Mouse (Mus musculus) gastrocnemius, postnatal 10 days (tissue): ENCODE results near the gene Ttc3. TPM values are rescaled to one million over a fixed set of nuclear protein-coding genes. Genes with fewer than 3 reads are reported as not detected.
"Not testable (repeated sequence)": the region's sequence is repeated elsewhere in the genome, so short reads cannot be mapped to it uniquely, and the experiment has no call there.

Experiments used
- DNase-seq: peaks from one replicate; pipeline ENCODE4 v3.0.0; 2021; ENCODE audit warnings: mixed read lengths
- long read RNA-seq, 2 experiments: library from polyadenylated mRNA; stranded (forward); transcript quantifications; one replicate each; pipeline ENCODE4 v2.0.0; 2021
- total RNA-seq, 2 experiments: library from RNA; stranded (reverse); gene quantifications; 2 replicates each; pipeline ENCODE4 v1.2.3; 2021

The Ttc3 gene
- total RNA-seq, result 100 to 1,000 TPM; 103 to 128 TPM
- long read RNA-seq, experiment 1, partial matches to known transcripts, result 14 of 41 reads
- long read RNA-seq, experiment 1, other reads (novel, unspliced or antisense), result 27 of 41 reads
- long read RNA-seq, experiment 2, full-length matches to known transcripts, result 1 of 30 reads
- long read RNA-seq, experiment 2, partial matches to known transcripts, result 6 of 30 reads
- long read RNA-seq, experiment 2, other reads (novel, unspliced or antisense), result 23 of 30 reads

- peak; percentile 96 for DNase-seq
Observed at GRCm38 (mm10) chr16:94370173-94370914, at the start of gene Ttc3. Gene Ttc3, plus strand, starts transcription at chr16:94370618.

- DNase-seq, result no peak
Observed at GRCm38 (mm10) chr16:94323681-94324080, 46.7 kb upstream of the Ttc3 start.

GRCm38 (mm10) chr16:94326008-94326407 lies 44.4 kb upstream of the Ttc3 start:
- no peak for DNase-seq

- DNase-seq, result peak; percentile 57
Observed at GRCm38 (mm10) chr16:94327781-94328711, 42.4 kb upstream of the Ttc3 start, which contains the start of gene Ripply3. Gene Ripply3, plus strand, starts transcription at chr16:94328420.

- no peak for DNase-seq
Observed at GRCm38 (mm10) chr16:94328881-94329867, 41.2 kb upstream of the Ttc3 start.

- no peak for DNase-seq
Observed at GRCm38 (mm10) chr16:94330429-94330828, 40.0 kb upstream of the Ttc3 start.

- no peak for DNase-seq
Observed at GRCm38 (mm10) chr16:94331233-94331885, 39.1 kb upstream of the Ttc3 start.

GRCm38 (mm10) chr16:94331886-94332252 lies 38.5 kb upstream of the Ttc3 start:
- peak; percentile 68 for DNase-seq

GRCm38 (mm10) chr16:94335656-94336055 lies 34.8 kb upstream of the Ttc3 start:
- no peak for DNase-seq

GRCm38 (mm10) chr16:94339164-94340160 lies 31.0 kb upstream of the Ttc3 start:
- not testable (repeated sequence) for DNase-seq

GRCm38 (mm10) chr16:94345733-94346132 lies 24.7 kb upstream of the Ttc3 start:
- DNase-seq, result no peak

GRCm38 (mm10) chr16:94347080-94347731 lies 23.2 kb upstream of the Ttc3 start:
- no peak for DNase-seq

GRCm38 (mm10) chr16:94348779-94349178 lies 21.6 kb upstream of the Ttc3 start:
- DNase-seq, result no peak

- no peak for DNase-seq
Observed at GRCm38 (mm10) chr16:94349588-94350286, 20.7 kb upstream of the Ttc3 start.

- no peak for DNase-seq
Observed at GRCm38 (mm10) chr16:94350287-94350677, 20.1 kb upstream of the Ttc3 start.

GRCm38 (mm10) chr16:94354450-94354849 lies 16.0 kb upstream of the Ttc3 start:
- DNase-seq, result no peak

GRCm38 (mm10) chr16:94356046-94356445 lies 14.4 kb upstream of the Ttc3 start:
- DNase-seq, result no peak

- DNase-seq, result no peak
Observed at GRCm38 (mm10) chr16:94356776-94357494, 13.5 kb upstream of the Ttc3 start.
